Mouse (Mus musculus) kidney, adult 2 months (tissue): ENCODE measurements around the gene U2af2. TPM values are rescaled to one million over a fixed set of nuclear protein-coding genes. Genes with fewer than 3 reads are reported as not detected.
"Not testable (repeated sequence)": the region's sequence is repeated elsewhere in the genome, so short reads cannot be mapped to it uniquely, and the experiment has no call there.

Experiments used
- DNase-seq: peaks from one replicate; pipeline ENCODE4 v3.0.0; 2021
- H3K27ac ChIP-seq: fragments of 200-500 bp; 2 replicates; pipeline ENCODE4 v1.5.1; 2012; ENCODE audit warnings: low read depth, low read length, control low read depth, inconsistent platforms; ENCODE audit not compliant: insufficient read depth
- H3K27me3 ChIP-seq: fragments of 200-500 bp; replicated peaks from 2 replicates; pipeline ENCODE4 v1.6.1; 2012; ENCODE audit warnings: mild to moderate bottlenecking, moderate library complexity, low read length, inconsistent platforms; ENCODE audit not compliant: control insufficient read depth, insufficient read depth
- H3K36me3 ChIP-seq: fragments of 200-500 bp; 2 replicates; pipeline ENCODE4 v1.6.1; 2012; ENCODE audit warnings: mild to moderate bottlenecking, moderate library complexity, low read length, inconsistent platforms; ENCODE audit not compliant: control insufficient read depth, insufficient read depth
- H3K4me1 ChIP-seq: fragments of 200-500 bp; 2 replicates; pipeline ENCODE4 v1.6.1; 2011; ENCODE audit warnings: low read length; ENCODE audit not compliant: control insufficient read depth, insufficient read depth
- H3K4me3 ChIP-seq: fragments of 200-500 bp; 2 replicates; pipeline ENCODE4 v1.5.1; 2011; ENCODE audit warnings: mild to moderate bottlenecking, low read depth, low read length, control low read depth; ENCODE audit not compliant: insufficient read depth
- CTCF ChIP-seq: fragments of 200-500 bp; conservative IDR thresholded peaks from 2 replicates; pipeline ENCODE4 v1.5.1; 2011; ENCODE audit warnings: low read depth, mild to moderate bottlenecking, control low read depth, low read length, moderate library complexity, mixed read lengths; ENCODE audit not compliant: insufficient read depth, insufficient read length
- POLR2A ChIP-seq: fragments of 200-500 bp; IDR thresholded peaks from one replicate; pipeline ENCODE4 v1.6.1; 2011; ENCODE audit warnings: low read depth, low read length, control low read depth
- WGBS: fragments of 180-500 bp; shearing (Covaris S2); methylation state at CpG from one replicate; pipeline ENCODE4 v1.1.7; 2018; 5-methylcytosine and 5-hydroxymethylcytosine counted together
- polyA plus RNA-seq: library from polyadenylated mRNA; depleted of rRNA; stranded (reverse); fragments of >200 nt; gene quantifications from 2 replicates; pipeline ENCODE4 v1.2.3, GENCODE M21; 2012

U2af2 gene
- polyA plus RNA-seq, 1 experiment, result 153 TPM

GRCm38 (mm10) chr7:5017352-5017751, 44.6 kb upstream of the U2af2 start:
- Histone ChIP-seq H3K4me1 (peaks cover 9% of the 10 kb centered on the region; the same call in 1 of the 2 replicates), H3K27me3 (no peaks in the 10 kb centered on the region), H3K27ac (no peak overlapping the region), H3K36me3 (no peaks in the 10 kb centered on the region), H3K4me3 (no peak overlapping the region)
- DNase-seq, result no peak
- WGBS, result 94% methylated on average over 16 of the region's 16 CpGs
- no peak for TF ChIP-seq CTCF
- TF ChIP-seq POLR2A, result no peak

- no peak for DNase-seq
- 97% methylated on average over 21 of the region's 21 CpGs for WGBS
- no peaks in the 10 kb centered on the region for H3K27me3 ChIP-seq
- no peak overlapping the region for H3K27ac ChIP-seq
- no peak overlapping the region for H3K4me3 ChIP-seq
- H3K4me1 ChIP-seq, result peaks cover 9% of the 10 kb centered on the region; the same call in 1 of the 2 replicates
- H3K36me3 ChIP-seq, result no peaks in the 10 kb centered on the region
- no peak for TF ChIP-seq CTCF
- no peak for TF ChIP-seq POLR2A
These were observed 44.0 kb upstream of the U2af2 start for GRCm38 (mm10) chr7:5017931-5018330.

GRCm38 (mm10) chr7:5019576-5019975, 42.4 kb upstream of the U2af2 start:
- H3K4me1 ChIP-seq, result not testable (repeated sequence)
- WGBS, result 15% methylated on average over 8 of the region's 8 CpGs
- H3K4me3 ChIP-seq, result peak overlapping the region; percentile 17

GRCm38 (mm10) chr7:5020000-5020681, 41.8 kb upstream of the U2af2 start, which contains the start of the genes Zfp865 and Ccdc106:
Gene Zfp865 (plus strand): TSS chr7:5020376.
Gene Ccdc106 (plus strand): TSS chr7:5020553.
- WGBS, result under 1% methylated on average over 49 of the region's 49 CpGs
- H3K27ac ChIP-seq, result peak within 1 kb of the TSS; percentile 93
- H3K4me3 ChIP-seq, result peak within 1 kb of the TSS; percentile 63
- no peaks in the 10 kb centered on the region for H3K27me3 ChIP-seq
- H3K4me1 ChIP-seq, result peaks cover 9% of the 10 kb centered on the region; the same call in 1 of the 2 replicates
- no peaks in the 10 kb centered on the region for H3K36me3 ChIP-seq
- TF ChIP-seq POLR2A, result peak; percentile 83
- TF ChIP-seq CTCF, result no peak
- peak; percentile 100 for DNase-seq

More at GRCm38 (mm10) chr7:5019576-5019975, 42.4 kb upstream of the U2af2 start:
- H3K27ac ChIP-seq, result peak overlapping the region; percentile 34; the same call in 1 of the 2 replicates
- not testable (repeated sequence) for H3K36me3 ChIP-seq, DNase-seq, H3K27me3 ChIP-seq

- no peaks in the 10 kb centered on the region for H3K36me3 ChIP-seq
- WGBS, result under 1% methylated on average over 12 of the region's 15 CpGs
- peak overlapping the region; percentile 72 for H3K27ac ChIP-seq
- peaks cover 9% of the 10 kb centered on the region; the same call in 1 of the 2 replicates for H3K4me1 ChIP-seq
- DNase-seq, result no peak
- peak overlapping the region; percentile 63 for H3K4me3 ChIP-seq
- TF ChIP-seq CTCF (no peak), POLR2A (no peak)
- H3K27me3 ChIP-seq, result no peaks in the 10 kb centered on the region
These were observed 41.3 kb upstream of the U2af2 start for GRCm38 (mm10) chr7:5020685-5021084.

GRCm38 (mm10) chr7:5021197-5021596, 40.7 kb upstream of the U2af2 start:
- no peaks in the 10 kb centered on the region for H3K36me3 ChIP-seq
- H3K4me1 ChIP-seq, result peaks cover 7% of the 10 kb centered on the region; the same call in 1 of the 2 replicates
- H3K4me3 ChIP-seq, result peak overlapping the region; percentile 63; the same call in 1 of the 2 replicates
- DNase-seq, result no peak
- no peak for TF ChIP-seq POLR2A
- TF ChIP-seq CTCF, result no peak
- WGBS, result 42% methylated on average over 5 of the region's 5 CpGs
- H3K27me3 ChIP-seq, result no peaks in the 10 kb centered on the region
- H3K27ac ChIP-seq, result no peak overlapping the region

- peaks cover 14% of the 10 kb centered on the region for H3K36me3 ChIP-seq
- 96% methylated on average over 22 of the region's 22 CpGs for WGBS
These were observed 32.4 kb upstream of the U2af2 start for GRCm38 (mm10) chr7:5029543-5029942.

More at GRCm38 (mm10) chr7:5029543-5029942, 32.4 kb upstream of the U2af2 start:
- H3K27me3 ChIP-seq, result no peaks in the 10 kb centered on the region
- no peak for DNase-seq
- TF ChIP-seq POLR2A (no peak), CTCF (no peak)
- H3K4me1 ChIP-seq, result no peaks in the 10 kb centered on the region
- H3K27ac ChIP-seq, result no peak overlapping the region
- no peak overlapping the region for H3K4me3 ChIP-seq
